Mouse (Mus musculus) liver, embryonic 14.5 days (tissue): ENCODE results near the gene Qrich1. TPM values are rescaled to one million over a fixed set of nuclear protein-coding genes. Genes with fewer than 3 reads are reported as not detected.

ENCODE experiments used
- ATAC-seq: fragments of 200-750 bp; cut with Nextera tagmentation; 2 replicates; pipeline ENCODE4 v1.8.0; 2017; ENCODE audit warnings: moderate number of reproducible peaks, mild to moderate bottlenecking, moderate library complexity; ENCODE audit not compliant: insufficient read depth
- DNase-seq, 3 experiments: peaks; one replicate each; pipeline ENCODE4 v3.0.0-alpha.2; 2012 to 2013; ENCODE audit warnings: low read depth in 3 of 3, low spot score in 3 of 3
- H3K27ac ChIP-seq: fragments of 300-500 bp; sonication (generic); 2 replicates; pipeline ENCODE4 v1.5.1; 2014; ENCODE audit warnings: moderate library complexity, mild to moderate bottlenecking, control low read depth, inconsistent platforms
- H3K27me3 ChIP-seq: fragments of 300-500 bp; sonication (generic); 2 replicates; pipeline ENCODE4 v1.6.1; 2014; ENCODE audit warnings: mild to moderate bottlenecking, low read length, moderate library complexity; ENCODE audit not compliant: control insufficient read depth, insufficient read depth
- H3K36me3 ChIP-seq: fragments of 300-500 bp; sonication (generic); replicated peaks from 2 replicates; pipeline ENCODE4 v1.6.1; 2014; ENCODE audit warnings: low read depth; ENCODE audit not compliant: control insufficient read depth, insufficient read depth
- H3K4me1 ChIP-seq, 2 experiments: fragments of 200-500 bp in 1 of 2; fragments of 300-500 bp in 1 of 2; sonication (generic) in 1 of 2; replicated peaks; 2 replicates each; pipeline ENCODE4 v1.6.1; 2012 to 2014; ENCODE audit warnings: antibody characterized with exemption in 1 of 2, inconsistent platforms in 1 of 2, low read length in 1 of 2; ENCODE audit not compliant: control insufficient read depth in 2 of 2, insufficient read depth in 2 of 2
- H3K4me2 ChIP-seq: fragments of 300-500 bp; sonication (generic); 2 replicates; pipeline ENCODE4 v1.6.1; 2014; ENCODE audit warnings: low read depth, mild to moderate bottlenecking, control low read depth, moderate library complexity
- H3K4me3 ChIP-seq, 2 experiments: fragments of 200-500 bp in 1 of 2; fragments of 300-500 bp in 1 of 2; sonication (generic) in 1 of 2; 2 replicates each; pipeline ENCODE4 v1.5.1; 2012 to 2014; ENCODE audit warnings: low read depth in 2 of 2, low read length in 2 of 2, mild to moderate bottlenecking in 2 of 2, control low read depth in 1 of 2, inconsistent platforms in 1 of 2, moderate library complexity in 1 of 2; ENCODE audit not compliant: insufficient read depth in 1 of 2
- H3K9ac ChIP-seq: fragments of 300-500 bp; sonication (generic); replicated peaks from 2 replicates; pipeline ENCODE4 v1.6.1; 2014; ENCODE audit warnings: mild to moderate bottlenecking, control low read depth, moderate library complexity
- H3K9me3 ChIP-seq: fragments of 300-500 bp; sonication (generic); 2 replicates; pipeline ENCODE4 v1.6.1; 2016; ENCODE audit warnings: low read length, mixed read lengths; ENCODE audit not compliant: control insufficient read depth
- CTCF ChIP-seq: IDR thresholded peaks from 2 replicates; pipeline ENCODE4 v1.5.1; 2016; ENCODE audit warnings: antibody characterized with exemption, low read depth, control low read depth
- EP300 ChIP-seq: IDR thresholded peaks from 2 replicates; pipeline ENCODE4 v1.6.1; 2016; ENCODE audit warnings: antibody characterized with exemption, low read depth
- WGBS: fragments of 180-500 bp; shearing (Covaris S2); extraction: QIAGEN DNeasy Blood & Tissue Kit; methylation state at CpG from one replicate; pipeline ENCODE4 v1.1.7; 2014; ENCODE audit not compliant: insufficient replicate concordance; 5-methylcytosine and 5-hydroxymethylcytosine counted together
- polyA plus RNA-seq, 2 experiments: library from polyadenylated mRNA; depleted of rRNA in 1 of 2; stranded (reverse) in 1 of 2; unstranded in 1 of 2; fragments of >200 nt; fragmentation: Nextera tagmentation in 1 of 2; extraction: Ambion mirVana in 1 of 2; gene quantifications; 2 replicates each; pipeline versions ENCODE4 v1.2.1 to v1.2.3; 2012 to 2014

Gene Qrich1
- polyA plus RNA-seq, 2 experiments: 39.8 to 40.6 TPM

DNA sequence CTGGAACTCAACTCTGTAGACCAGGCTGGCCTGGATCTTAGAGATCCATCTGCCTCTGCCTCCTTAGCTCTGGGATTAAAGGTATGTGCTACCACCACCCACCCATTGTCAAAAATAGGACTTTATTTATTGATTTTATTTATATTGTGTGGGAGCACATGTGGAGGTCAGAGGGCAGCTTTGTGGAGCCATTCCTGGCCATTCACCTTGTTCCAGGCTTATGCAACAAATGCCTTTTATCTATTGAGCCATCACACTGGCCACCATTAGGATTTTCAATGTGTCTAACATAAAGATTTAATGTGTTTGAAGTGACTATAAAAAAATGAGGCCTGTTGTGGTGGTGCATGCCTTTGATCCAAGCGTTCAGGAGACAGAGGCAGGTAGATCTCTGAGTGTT is 14.9 kb downstream of the Qrich1 start:
- 80% methylated on average over 1 of the region's 1 CpGs for WGBS
- H3K9me3 ChIP-seq: no peaks in the 10 kb centered on the region
- ATAC-seq (no peak), DNase-seq (no peak)
- no peaks in the 10 kb centered on the region for H3K27me3 ChIP-seq
- no peak overlapping the region for H3K4me2 ChIP-seq
- H3K4me1 ChIP-seq: no peaks in the 10 kb centered on the region
- H3K9ac ChIP-seq: no peak overlapping the region
- H3K27ac ChIP-seq: no peak overlapping the region
- no peak overlapping the region for H3K4me3 ChIP-seq
- TF ChIP-seq EP300 (no peak), CTCF (no peak)
- peaks cover 82% of the 10 kb centered on the region for H3K36me3 ChIP-seq

DNA sequence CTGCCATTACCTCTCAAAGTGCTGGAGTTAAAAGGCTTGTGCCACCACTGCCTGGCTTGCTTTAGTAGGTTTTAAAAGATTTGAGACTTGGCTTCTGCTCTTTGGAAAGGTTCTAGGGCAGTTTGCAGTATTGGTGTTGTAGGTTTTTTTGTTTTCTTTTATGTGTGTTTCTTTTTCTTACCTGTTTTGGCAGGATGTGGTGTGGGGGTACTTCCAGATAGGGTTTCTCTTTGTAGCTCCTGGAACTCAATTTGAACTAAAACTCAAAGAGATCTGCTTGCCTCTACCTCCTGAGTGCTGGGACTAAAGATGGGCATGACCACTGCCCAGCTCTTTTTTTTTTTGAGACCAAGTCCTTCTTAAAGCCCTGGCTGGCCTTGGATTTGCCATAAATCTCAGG is 24.2 kb downstream of the Qrich1 start:
- H3K27ac ChIP-seq: no peak overlapping the region
- H3K4me1 ChIP-seq: no peaks in the 10 kb centered on the region
- H3K4me2 ChIP-seq: no peak overlapping the region
- no peak overlapping the region for H3K4me3 ChIP-seq
- no peak for DNase-seq
- H3K36me3 ChIP-seq: peaks cover 77% of the 10 kb centered on the region
- no peak overlapping the region for H3K9ac ChIP-seq
- ATAC-seq: no peak
- TF ChIP-seq EP300 (no peak), CTCF (no peak)
- no peaks in the 10 kb centered on the region for H3K27me3 ChIP-seq
- H3K9me3 ChIP-seq: no peaks in the 10 kb centered on the region

GRCm38 (mm10) chr9:108545986-108546385 is 29.4 kb downstream of the Qrich1 start:
- Histone ChIP-seq H3K9me3 (no peaks in the 10 kb centered on the region), H3K27ac (no peak overlapping the region), H3K27me3 (no peaks in the 10 kb centered on the region), H3K4me2 (no peak overlapping the region), H3K4me3 (no peak overlapping the region), H3K4me1 (peaks cover 2 to 4% of the 10 kb centered on the region in 2 experiments; a peak in 2 of 4 replicates), H3K9ac (no peak overlapping the region), H3K36me3 (peaks cover 81% of the 10 kb centered on the region)
- 94% methylated on average over 3 of the region's 3 CpGs for WGBS
- DNase-seq (no peak), ATAC-seq (no peak)
- no peak for TF ChIP-seq EP300
- TF ChIP-seq CTCF: no peak

DNA sequence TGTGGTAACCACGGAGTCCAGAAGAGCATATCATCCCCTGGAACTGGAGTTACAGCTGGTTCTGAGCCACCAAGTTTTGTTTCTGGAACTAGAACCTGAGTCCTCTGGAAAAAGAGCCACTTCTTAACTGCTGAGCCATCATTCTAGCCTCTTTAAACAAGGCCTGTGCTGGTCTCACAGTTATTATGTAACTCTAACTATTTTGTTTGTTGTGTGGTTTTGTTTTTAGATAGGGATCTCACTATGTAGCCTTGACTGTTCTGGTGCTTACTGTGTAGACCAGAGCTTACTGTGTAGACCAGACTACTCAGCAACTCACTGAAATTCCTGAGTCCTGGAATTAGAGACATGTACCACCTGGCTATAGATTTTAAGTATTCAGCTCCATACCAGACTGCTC is 30.3 kb downstream of the Qrich1 start:
- H3K36me3 ChIP-seq: peaks cover 76% of the 10 kb centered on the region
- H3K9ac ChIP-seq: no peak overlapping the region
- H3K4me3 ChIP-seq: no peak overlapping the region
- no peak overlapping the region for H3K4me2 ChIP-seq
- peaks cover 2 to 4% of the 10 kb centered on the region in 2 experiments; a peak in 2 of 4 replicates for H3K4me1 ChIP-seq
- H3K9me3 ChIP-seq: no peaks in the 10 kb centered on the region
- 91% methylated on average over 1 of the region's 1 CpGs for WGBS
- H3K27me3 ChIP-seq: no peaks in the 10 kb centered on the region
- no peak for DNase-seq
- ATAC-seq: no peak
- no peak overlapping the region for H3K27ac ChIP-seq
- no peak for TF ChIP-seq EP300
- TF ChIP-seq CTCF: no peak

- no peak overlapping the region for H3K4me2 ChIP-seq
- ATAC-seq (no peak), DNase-seq (no peak)
- TF ChIP-seq EP300 (no peak), CTCF (no peak)
- no peaks in the 10 kb centered on the region for H3K9me3 ChIP-seq
- peaks cover 10 to 14% of the 10 kb centered on the region in 2 experiments; a peak in 3 of 4 replicates for H3K4me1 ChIP-seq
- peaks cover 65% of the 10 kb centered on the region for H3K36me3 ChIP-seq
- H3K4me3 ChIP-seq: no peak overlapping the region
- no peak overlapping the region for H3K27ac ChIP-seq
- 73% methylated on average over 4 of the region's 4 CpGs for WGBS
- H3K9ac ChIP-seq: no peak overlapping the region
- H3K27me3 ChIP-seq: no peaks in the 10 kb centered on the region
Measured at GRCm38 (mm10) chr9:108559169-108559568, 42.6 kb downstream of the Qrich1 start.
